Mouse (Mus musculus) adrenal gland, adult 2 months (tissue): Measurements from ENCODE around the gene Ttc41. TPM values are rescaled to one million over a fixed set of nuclear protein-coding genes. Genes with fewer than 3 reads are reported as not detected.

ENCODE experiments used
- DNase-seq: peaks from one replicate; pipeline ENCODE4 v3.0.0; 2021
- polyA plus RNA-seq: library from polyadenylated mRNA; depleted of rRNA; stranded (reverse); fragments of >200 nt; gene quantifications from 2 replicates; pipeline ENCODE4 v1.2.3, GENCODE M21; 2012
- total RNA-seq, 2 experiments: library from RNA; stranded (reverse); gene quantifications; 2 replicates each; pipeline ENCODE4 v1.2.3; 2021

The Ttc41 gene
- total and polyA plus RNA-seq, 3 experiments = 1.5 to 2.5 (median 1.6) TPM

DNA sequence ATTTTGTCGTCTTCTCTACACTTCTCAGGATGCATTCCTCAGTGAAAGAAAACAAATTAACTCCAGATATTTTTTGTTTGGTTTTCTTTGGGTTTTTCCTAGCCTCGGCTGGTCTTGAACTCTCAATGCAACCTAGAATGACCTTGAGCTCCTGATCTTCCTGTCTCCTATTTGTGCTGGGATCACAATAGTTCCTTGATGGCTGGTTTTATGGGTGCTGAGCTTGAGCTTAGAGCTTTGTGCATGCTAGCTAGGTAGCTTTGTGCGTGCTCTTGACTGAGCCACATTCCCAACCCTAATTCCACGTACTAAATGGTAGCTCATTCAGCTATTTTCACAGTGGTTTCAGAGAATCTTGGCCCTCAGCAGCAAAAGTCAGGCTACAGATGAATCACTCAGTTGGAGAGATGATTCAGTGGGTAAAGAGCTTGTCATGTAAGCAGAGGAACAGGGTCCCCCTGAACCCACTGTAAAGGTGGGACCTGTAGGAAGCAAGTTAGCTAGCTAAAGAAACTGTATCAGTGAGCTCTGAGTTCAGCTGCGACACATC, 78.6 kb downstream of the Ttc41 start:
- DNase-seq = peak; percentile 40

DNA sequence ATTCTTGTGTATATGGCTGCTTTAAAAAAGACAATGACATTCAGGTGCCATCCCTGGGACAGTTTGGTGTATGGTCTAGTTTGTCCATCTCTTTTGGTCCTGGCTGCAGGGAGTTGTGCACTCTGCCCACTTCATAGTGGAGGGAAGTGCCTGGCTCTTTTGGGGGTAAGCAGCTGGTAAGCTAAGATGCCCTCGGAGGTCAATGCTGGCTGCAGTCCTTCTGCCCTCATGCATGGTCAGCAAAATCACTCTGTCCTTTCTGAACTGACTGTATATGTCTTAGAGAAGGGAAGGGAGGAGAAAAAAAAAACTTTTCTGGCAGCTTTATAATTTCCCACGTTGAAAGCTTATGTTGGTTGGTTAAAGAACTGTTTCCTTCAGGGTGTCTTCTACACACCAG, 79.8 kb downstream of the Ttc41 start:
- DNase-seq = peak; percentile 15

DNA sequence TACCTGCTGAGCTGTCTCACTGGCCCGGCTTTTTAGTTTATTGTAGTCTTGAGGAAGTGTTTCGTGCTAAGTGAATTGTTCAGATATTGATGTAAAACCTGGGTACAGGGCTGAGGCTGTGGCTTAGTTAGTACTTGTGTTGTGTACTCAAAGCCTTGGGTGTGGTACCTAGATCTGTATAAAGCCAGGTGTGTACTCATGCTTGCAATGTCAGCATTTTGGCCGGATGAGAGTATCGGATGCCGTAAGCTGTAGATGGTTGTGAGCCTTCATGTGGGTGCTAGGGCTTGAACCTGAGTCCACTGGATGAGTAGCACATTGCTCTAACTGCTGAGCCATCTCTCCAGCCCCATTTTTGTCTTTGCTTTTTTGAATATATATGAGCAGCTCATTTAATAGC, 80.5 kb downstream of the Ttc41 start:
- DNase-seq = no peak

DNA sequence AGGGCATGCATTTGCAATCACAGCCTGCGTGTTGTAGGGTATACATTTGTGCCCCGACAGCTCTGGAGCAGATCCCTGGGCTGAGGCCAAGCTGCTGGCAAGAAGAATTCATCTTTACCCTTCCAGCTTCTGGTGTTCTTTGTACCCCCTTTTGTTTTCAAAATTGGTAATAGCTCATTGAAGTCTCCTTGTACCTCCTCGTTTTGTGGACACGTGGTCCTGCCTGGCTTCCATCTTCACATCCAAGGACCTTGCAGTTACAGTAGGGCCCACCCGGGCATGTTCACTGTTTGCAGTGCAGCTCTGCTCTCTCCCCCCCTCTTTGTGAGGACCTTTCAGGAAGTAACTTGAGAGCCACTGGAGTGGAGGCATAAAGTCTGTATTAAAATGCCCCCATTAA, 82.6 kb downstream of the Ttc41 start:
- DNase-seq = peak; percentile 32

DNA sequence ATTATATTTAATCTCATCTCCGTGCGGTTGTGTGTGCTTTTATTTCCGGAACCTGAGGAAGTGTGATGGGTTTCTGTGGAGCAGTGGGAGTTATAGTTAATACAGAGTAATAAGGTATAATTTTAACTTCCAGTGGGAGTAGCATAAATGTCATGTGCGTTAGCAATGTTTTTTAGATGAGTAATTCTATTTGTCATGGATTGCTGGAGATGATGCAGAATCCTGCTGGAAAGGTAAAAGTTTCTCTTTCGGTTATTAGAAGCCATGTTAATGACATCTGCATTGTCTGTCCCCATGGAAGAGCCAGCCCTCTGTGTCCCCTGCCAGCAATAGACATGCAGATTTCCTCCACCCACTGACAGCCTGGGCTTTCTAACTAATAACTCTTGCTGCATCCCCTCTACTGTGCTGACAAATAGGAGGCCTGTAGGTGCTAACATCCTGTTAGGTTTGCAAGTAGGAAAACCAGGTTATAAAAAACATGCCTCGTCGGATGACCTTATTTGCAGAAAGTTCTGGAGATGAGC, 83.6 kb downstream of the Ttc41 start:
- no peak for DNase-seq

DNA sequence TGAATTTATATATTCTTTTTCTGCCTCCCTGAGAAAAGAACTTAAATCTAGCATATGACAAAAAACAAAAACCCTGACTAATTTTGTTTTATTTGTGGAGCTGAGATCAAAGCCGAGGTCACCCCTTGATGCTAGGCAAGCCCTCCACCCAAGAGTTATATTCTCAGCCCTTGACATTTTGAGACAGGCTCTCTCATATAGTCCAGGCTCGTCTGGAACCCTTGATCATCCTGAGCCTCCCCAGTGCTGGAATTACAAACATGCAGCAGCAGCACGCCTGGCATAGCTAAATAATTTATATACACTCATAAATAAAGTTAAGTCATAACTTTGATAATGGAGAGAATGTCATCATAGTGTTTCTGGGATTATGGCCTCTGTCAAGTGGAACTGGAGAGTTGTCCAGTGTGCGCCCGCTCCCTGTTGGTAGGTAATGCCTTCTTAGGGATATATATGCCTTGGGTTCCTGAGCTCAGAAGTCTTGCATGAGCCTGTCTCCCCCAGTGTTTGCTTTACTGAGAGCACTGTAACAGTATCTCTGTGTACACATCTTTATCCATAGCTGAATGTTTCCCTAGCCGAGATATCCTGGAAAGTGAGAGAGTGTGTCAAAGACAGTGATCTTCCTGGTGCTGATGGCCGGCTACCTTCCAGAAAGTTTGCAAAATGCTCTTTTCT, 86.0 kb downstream of the Ttc41 start:
- DNase-seq = peak; percentile 54

DNA sequence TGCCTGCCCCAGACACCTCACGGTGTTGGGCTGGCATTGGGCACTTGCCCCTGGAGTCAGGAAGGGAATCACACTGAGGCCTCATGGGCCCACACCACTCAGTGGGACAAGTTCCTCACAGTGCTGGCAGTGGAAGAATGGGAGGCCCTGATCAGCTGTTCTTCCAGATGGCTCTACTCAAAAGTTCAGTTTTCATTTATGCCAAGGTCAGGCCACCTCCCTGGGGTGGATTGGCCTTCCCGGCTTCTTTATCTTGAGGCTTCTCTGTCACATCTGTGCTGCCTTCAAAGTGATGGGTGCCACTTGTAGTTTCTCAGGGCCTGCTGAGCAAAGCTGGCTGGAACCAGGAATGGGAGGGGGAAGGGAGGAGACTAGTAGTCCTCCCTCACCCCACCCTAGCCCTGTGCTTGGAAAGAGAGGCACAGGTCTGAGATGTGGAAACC, 87.9 kb downstream of the Ttc41 start:
- DNase-seq = peak; percentile 77

DNA sequence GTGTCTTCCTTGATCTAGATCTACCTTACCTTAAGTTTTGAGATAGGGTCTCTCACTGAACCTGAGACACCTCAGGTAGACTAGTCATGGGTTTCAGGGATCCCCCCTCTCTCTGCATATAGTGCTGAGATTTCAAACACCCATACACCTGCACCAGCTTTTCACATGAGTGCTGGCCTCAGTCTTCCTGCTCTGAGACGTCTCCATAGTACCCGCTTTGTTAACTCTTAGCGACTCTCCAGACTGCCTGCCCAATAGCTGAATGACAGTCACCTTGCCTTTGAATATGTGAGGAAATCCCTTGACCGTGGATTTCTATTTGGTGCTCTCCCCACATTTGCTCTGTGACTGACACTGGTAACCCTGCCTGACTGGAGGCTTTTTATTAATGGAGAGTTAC, 88.6 kb downstream of the Ttc41 start:
- no peak for DNase-seq

DNA sequence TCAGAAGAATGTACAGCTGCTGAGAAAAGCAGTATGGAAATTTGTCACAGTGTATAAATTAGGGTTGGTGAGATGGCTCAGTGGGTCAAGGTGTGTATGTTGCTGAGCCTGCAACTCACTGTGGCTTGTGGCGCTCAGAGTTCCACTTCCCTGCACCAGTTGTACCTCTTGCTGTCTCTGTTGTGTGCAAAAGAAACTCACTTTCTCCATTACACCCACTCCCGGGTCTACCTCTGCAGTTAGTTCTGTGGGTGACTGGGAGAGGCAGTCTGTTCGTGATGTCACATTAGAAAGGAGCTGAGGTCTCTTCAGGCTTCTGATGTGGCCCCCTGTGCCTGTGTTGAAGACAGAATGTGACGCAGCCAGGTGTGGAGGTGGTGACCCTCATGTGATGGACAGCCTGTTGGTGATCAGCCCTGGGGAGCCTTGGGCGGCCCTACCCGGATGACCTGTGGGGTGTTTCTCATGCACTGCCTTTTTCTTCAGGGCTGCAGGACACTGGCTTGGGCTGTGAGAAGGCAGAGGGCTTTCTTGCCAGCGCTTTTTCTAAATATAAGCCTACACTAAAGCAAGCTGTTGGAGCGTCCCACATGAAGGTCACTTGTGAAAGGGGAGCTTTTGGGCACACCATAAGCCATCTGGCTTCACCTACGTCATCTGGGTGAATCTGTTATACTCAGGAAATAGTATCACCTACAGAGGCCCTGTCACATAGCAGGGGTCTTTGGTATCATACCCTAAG, 89.4 kb downstream of the Ttc41 start:
- peak; percentile 37 for DNase-seq

DNA sequence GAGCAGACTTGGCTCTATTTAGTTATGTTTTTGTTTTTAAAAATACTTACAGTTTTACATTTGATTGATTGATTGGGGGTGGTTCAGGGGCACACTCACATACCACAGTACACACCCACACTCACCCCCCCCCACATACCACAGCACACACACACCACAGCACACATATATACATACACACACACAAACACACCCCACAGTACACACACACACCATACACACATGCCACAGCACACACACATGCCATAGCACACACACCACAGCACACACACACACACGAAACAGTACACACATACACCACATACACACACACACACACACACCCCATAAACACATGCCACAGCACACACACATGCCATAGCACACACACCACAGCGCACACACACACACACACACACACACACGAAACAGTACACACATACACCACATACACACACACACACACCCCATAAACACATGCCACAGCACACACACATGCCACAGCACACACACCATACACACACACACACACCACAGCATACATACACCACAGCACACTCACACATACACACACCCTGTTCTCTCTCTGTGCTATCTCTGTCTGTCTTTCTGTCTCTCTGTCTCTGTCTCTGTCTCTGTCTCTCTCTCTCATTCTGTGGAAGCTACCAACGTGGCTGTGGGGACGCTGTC, 90.6 kb downstream of the Ttc41 start:
- no peak for DNase-seq

DNA sequence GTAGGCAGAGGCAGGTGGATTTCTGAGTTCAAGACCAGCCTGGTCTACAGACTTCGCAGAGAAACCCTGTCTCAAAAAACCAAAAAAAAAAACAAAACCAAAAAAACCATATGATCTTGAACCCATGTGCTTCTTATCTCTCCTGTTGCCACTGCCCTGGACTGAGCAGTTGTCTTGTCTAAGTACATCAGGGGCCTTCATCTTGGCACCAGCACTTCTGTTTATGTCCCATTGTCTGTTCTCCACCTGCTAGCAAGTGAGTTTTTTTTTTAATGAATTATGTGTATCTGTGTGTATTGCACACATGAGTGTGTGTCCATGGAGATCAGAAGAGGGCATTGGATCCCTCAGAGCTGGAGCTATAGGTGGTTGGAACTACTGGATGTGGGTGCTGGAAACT, 101.8 kb downstream of the Ttc41 start:
- DNase-seq = no peak

DNA sequence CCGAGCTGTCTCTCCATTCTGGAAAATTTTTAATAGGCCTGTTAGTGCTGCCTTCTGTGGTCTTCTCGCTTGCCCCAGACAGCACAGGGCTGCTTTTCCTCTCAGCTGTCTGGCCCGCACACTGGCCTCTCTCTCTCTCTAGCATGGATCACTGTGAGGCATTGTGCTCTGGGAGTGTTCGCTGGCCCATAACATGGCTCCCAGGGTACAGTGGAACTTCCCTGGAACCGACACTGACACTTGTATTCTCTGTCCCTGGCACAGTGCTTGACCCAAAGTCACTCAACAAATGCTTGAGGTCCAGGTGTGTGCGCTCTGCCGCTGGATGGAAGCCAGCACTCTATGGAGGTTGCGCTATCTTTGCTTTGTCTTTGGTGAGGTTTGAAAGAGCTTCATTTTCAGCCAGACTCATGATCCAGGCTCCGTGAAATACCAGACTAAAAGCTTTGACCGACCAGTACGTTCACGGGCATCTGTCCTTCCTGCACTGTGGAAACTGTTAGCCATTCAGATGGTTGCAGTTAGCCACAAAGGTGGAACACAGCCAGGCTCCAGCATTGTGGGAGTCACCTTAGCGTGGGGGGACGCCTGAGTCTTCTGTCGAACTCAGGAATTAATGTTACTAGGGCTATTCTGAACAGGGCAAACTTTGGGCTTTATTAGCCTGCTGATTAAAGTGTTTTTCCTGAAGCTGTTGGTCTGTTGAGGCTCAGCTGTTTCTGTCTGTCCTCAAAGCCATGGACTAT, 102.6 kb downstream of the Ttc41 start:
- no peak for DNase-seq

DNA sequence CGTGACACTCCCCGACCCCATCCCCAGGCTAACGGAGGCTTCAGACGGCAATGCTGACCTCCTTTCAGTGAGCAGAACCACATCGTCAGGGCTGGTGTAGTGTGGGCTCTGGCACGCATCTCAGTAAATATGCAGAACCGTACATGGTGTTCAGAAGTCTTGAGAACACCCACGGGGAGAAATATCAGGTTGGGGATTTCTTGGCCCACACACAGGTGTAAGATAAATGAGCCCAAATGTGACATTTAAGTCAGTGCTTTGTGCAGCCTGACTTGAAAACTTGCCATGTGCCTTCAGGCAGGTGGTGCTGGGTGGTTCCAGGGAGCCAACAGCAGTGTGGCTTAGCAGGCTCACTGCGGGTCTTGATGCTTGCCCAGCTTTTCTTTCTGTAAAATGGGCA, 104.4 kb downstream of the Ttc41 start:
- DNase-seq = no peak

DNA sequence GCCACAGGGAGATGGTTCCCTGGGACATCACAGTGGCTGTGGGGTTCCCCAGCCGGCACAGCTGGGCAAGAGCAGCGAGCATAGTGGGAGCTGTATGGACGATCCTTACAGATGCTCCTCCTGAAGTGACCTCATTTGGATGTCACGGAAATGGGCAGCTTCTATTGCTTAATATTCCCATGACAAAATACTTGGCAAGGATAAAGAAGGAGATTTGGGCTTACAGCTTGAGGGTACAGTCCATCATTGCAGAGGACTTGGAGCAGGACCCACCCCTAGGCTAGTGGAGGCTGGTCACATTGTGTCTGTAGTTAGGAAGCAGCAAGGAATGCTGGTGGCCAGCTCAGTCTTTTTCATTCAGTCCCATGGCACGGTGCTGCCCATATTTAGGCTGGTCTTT, 105.0 kb downstream of the Ttc41 start:
- no peak for DNase-seq

DNA sequence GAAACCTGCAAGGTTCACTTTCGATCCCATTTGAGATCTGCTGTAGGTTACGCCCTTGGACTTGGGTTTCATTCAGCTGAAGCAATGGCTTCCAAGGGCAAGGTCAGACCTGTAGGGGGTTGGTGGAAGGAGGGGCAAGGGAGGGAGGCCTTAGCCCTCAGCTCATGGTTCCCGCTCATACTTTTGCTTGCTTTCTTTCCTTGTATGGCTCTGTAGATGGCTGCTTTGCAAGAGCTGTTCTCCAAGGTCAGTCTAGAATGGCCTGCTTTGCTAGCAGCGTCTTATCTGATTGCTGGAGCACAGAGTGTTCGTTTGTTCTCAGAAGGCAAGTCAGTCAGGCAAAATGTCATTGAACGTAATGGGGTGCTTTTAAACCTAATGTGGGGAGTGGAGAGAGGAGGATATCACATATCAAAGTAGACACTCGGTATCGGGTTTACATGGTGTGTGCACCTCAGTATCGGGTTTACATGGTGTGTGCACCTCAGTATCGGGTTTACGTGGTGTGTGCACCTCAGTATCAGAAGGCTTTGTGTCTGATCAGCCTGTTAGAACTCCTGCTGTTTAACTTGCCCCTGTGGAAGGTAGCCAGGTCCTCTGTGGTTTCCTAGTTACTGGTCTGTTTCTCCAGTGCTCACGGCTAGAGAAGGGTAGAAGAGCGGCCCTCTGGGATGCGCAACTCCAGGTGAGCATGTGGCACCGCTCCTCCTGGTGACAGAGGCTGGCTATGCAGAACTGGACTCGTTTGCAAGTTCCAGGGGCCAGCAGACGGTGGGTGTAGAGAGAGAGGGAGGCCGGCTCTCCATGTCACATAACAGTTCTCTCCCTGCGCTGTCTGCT, 108.9 kb downstream of the Ttc41 start:
- DNase-seq = peak; percentile 71

DNA sequence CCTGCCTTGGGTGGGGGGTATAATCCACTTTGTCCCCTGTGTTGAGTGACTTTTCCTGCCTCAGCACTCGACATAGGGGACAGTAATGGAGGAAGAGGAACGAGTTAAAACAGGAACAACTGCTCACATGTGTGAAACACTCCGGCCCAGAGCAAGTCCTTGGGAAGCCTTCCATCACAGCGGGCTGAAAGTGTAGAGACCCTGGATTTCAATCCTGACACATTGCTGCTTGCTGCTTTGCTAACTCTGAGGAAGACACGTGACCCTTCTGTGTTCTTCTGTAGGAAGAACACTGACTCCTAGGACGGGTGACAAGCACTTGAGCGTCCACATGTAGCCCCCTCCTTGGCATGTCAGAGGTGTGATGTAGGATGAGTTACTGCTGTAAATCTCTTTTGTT, 109.5 kb downstream of the Ttc41 start:
- DNase-seq = no peak

DNA sequence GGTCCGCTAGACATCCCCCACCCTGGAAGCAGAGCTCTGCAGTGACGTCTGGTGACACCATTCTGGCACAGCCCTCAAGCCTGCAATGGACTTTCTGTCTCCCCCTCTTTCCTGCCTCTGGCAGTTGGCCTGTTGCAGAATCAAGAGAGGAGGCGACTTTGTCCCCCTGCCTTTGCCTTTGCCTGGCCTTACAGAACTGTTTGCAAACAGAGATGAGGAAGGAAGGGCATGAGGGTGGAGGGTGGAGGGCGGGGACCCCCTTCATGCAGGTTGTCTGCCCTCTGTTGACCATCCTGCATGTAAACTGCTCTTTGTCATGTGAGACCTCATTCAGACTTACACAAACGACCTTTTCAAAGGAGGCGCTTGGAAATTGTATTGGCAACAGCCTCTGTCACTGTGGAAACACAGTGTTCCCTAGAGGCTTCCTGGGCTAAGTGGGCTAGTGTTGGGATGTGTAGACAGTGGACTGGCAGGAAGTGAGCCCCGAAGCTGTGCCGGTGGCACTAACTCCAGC, 114.1 kb downstream of the Ttc41 start:
- no peak for DNase-seq

DNA sequence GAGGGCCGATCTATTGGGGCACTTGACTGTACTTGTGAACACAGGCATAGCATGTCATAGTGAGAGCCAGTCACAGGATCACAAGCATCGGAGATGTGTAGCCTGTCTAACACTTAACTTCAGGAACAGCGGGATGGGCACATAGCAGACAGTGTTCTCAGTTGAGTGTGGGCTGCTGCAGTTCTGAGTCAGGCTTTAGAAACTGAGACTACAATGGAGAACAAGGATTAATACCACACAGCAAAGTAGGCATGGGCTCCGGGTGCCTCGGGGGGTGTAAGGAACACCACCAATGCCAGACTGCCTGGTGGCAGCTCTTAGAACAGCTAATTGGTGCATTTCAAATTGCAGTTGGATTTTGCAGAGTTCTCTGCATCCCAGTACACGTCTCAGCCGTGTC, 115.4 kb downstream of the Ttc41 start:
- no peak for DNase-seq

DNA sequence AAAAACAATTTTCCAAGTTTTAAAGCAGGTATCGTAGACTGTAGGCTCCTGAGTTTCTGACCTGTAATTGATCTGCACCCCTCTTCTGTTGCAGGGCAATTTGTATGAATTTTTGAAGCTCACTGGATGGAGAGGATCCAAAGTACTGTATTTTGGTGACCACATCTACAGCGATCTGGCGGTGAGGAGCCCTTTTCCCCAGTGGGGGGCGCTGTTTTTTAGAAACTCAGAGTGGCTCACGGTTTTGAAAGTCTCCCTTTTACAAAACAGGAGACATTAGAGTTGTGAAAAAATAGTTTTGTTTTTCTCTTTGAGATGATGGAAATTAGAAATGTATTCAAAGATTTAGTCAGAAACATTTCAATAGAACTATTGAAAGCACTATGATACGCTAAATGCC, 118.5 kb downstream of the Ttc41 start:
- DNase-seq = no peak

DNA sequence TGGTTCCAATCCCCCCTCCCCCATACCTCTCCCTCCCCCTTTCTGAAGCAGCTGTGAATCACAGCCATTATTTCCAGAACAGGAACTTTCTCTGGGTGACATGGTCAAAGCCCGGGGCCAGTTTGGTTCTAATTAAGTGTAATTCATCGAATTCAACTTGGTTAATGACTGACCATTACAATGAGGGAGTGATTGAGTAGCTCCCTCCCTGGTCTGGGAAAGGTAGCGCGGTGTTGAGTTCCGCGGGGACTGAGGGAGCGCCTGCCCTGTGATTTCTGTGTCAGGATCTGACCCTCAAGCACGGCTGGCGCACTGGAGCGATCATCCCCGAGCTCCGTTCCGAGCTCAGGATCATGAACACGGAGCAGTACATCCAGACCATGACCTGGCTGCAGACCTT, 119.3 kb downstream of the Ttc41 start:
- no peak for DNase-seq
